Mouse (Mus musculus): ENCODE results near the gene Bcl2l12.

GRCm38 (mm10) chr7:45045741-45046140 is 47.2 kb upstream of the Bcl2l12 start:
- TF ChIP-seq POU5F1 (IDR thresholded peaks at IDR 0.05; ENCODE audit: borderline replicate concordance, low read length) (no peak), CTCF (conservative IDR thresholded peaks at IDR 0.05; ENCODE audit: low read length) (no peak)
